Comparison of ENCODE assay signal across 11 mouse cellular contexts in the genomic region with DNA sequence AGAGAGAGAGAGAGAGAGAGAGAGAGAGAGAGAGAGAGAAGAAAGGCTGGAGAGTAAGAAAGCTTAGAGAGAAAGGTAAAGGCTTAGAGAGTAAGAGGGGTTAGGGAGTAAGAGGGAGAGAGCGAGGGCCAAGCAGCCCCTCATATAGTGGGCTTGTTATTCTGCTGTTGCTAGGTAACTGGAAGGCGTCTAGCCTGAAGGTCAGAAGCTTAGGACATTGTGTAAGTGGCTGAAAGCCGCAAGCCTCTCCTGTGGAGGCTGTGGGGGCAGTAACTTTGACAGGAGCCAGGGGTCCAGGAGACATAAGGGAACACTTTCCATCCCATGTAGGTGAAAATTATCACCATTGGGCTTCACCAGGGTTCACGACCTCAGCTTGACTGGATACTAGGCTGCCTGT.
"Had no signal": no experiment of that assay in that cellular context is flagged by ENCODE, and none has a peak within 500 bp of the region (broad histone marks: within the 10 kb centered on the region; RNA-seq: fewer than 3 reads in every experiment).

No protein-coding gene starts in this region.

- DNase-seq: kidney, adult 2 months; kidney, postnatal 14 days; left cerebral cortex, postnatal 4 days; lung, adult 2 months; lung, postnatal 36 days; thymus, postnatal 4 days had no signal

- H3K4me2 ChIP-seq: kidney, embryonic 15.5 days; liver, embryonic 11.5 days; liver, embryonic 15.5 days had no signal

- H3K27me3 ChIP-seq: kidney, embryonic 15.5 days; liver, embryonic 15.5 days had no signal

- H3K9ac ChIP-seq: kidney, embryonic 15.5 days; liver, embryonic 15.5 days had no signal

- H3K27ac ChIP-seq: kidney, embryonic 15.5 days; liver, embryonic 15.5 days; stomach, postnatal 0 days had no signal

- H3K4me3 ChIP-seq: kidney, embryonic 15.5 days; liver, embryonic 15.5 days had no signal

- H3K9me3 ChIP-seq: kidney, embryonic 15.5 days; liver, embryonic 15.5 days had no signal

- ATAC-seq: lung, postnatal 0 days had no signal

- H3K4me1 ChIP-seq: kidney, embryonic 15.5 days; liver, embryonic 15.5 days had no signal

- H3K36me3 ChIP-seq: kidney, embryonic 15.5 days; liver, embryonic 15.5 days had no signal
